Comparison of ENCODE assay signal across 8 mouse cellular contexts in genomic region chr4:128727721-128728430, GRCm38 (mm10). TPM values are rescaled to one million over a fixed set of nuclear protein-coding genes. Genes with fewer than 3 reads are reported as not detected.
DNase-seq lines count a peak whose midpoint lies in the region; ATAC-seq lines count a peak whose summit lies in the region.

No protein-coding gene starts in this region.

- ATAC-seq in CD4-positive, CD25-positive, alpha-beta regulatory T cell, adult 4 months = peak; percentile 22
- peak; percentile 74 for ATAC-seq in embryonic facial prominence, embryonic 14.5 days (ENCODE audit: low read depth)
- peak; percentile 74 for ATAC-seq in heart, embryonic 15.5 days (replicated peaks; ENCODE audit: insufficient number of reproducible peaks, insufficient read depth, low FRiP score, low read depth)
- ATAC-seq in stomach, embryonic 14.5 days (ENCODE audit: insufficient number of reproducible peaks, insufficient read depth, low FRiP score, low read depth) = peak; percentile 80

- H3K4me2 ChIP-seq in embryonic facial prominence, embryonic 14.5 days (ENCODE audit: low read depth, low read length) = peak overlapping the region; percentile 84
- peak overlapping the region; percentile 69 for H3K4me2 ChIP-seq in heart, embryonic 15.5 days
- H3K4me2 ChIP-seq in stomach, embryonic 14.5 days (replicated peaks; ENCODE audit: low read depth, low read length) = peak overlapping the region; percentile 96

- H3K79me2 ChIP-seq in macrophage (ENCODE audit: inconsistent target) = peaks cover 51% of the 10 kb centered on the region

- no peaks in the 10 kb centered on the region for H3K9me3 ChIP-seq in embryonic facial prominence, embryonic 14.5 days (ENCODE audit: control insufficient read depth, low read length)
- no peaks in the 10 kb centered on the region for H3K9me3 ChIP-seq in heart, embryonic 15.5 days (replicated peaks)
- H3K9me3 ChIP-seq in stomach, embryonic 14.5 days (ENCODE audit: control insufficient read depth, low read depth, low read length) = no peaks in the 10 kb centered on the region

- under 1% methylated on average over 32 of the region's 65 CpGs for WGBS in embryonic facial prominence, embryonic 14.5 days
- WGBS in heart, embryonic 15.5 days = under 1% methylated on average over 61 of the region's 65 CpGs
- WGBS in macrophage (ENCODE audit: missing documents) = 1% methylated on average over 57 of the region's 65 CpGs
- under 1% methylated on average over 45 of the region's 65 CpGs for WGBS in stomach, embryonic 14.5 days

- peaks cover 5% of the 10 kb centered on the region; the same call in 1 of the 2 replicates for H3K36me3 ChIP-seq in embryonic facial prominence, embryonic 14.5 days (ENCODE audit: control insufficient read depth, insufficient read depth, low read length)
- no peaks in the 10 kb centered on the region for H3K36me3 ChIP-seq in heart, embryonic 15.5 days
- H3K36me3 ChIP-seq in macrophage (ENCODE audit: inconsistent target) = 0 out of 2 replicates have a peak, but pooled peaks cover 8% of the 10 kb centered on the region
- peaks cover 8% of the 10 kb centered on the region; the same call in 1 of the 2 replicates for H3K36me3 ChIP-seq in stomach, embryonic 14.5 days (ENCODE audit: control insufficient read depth, insufficient read depth, low read length)

- peaks cover 27% of the 10 kb centered on the region for H3K4me1 ChIP-seq in embryonic facial prominence, embryonic 14.5 days (ENCODE audit: control insufficient read depth, insufficient read depth, low read length)
- H3K4me1 ChIP-seq in heart, embryonic 15.5 days (replicated peaks) = peaks cover 59% of the 10 kb centered on the region
- H3K4me1 ChIP-seq in stomach, embryonic 14.5 days (ENCODE audit: control insufficient read depth, insufficient read depth, low read length) = peaks cover 39% of the 10 kb centered on the region

- peak overlapping the region; percentile 95 for H3K27ac ChIP-seq in embryonic facial prominence, embryonic 14.5 days (replicated peaks; ENCODE audit: low read depth, low read length)
- peak overlapping the region; percentile 96 for H3K27ac ChIP-seq in heart, embryonic 15.5 days
- peak overlapping the region; percentile 92 for H3K27ac ChIP-seq in macrophage
- H3K27ac ChIP-seq in stomach, embryonic 14.5 days (ENCODE audit: low read length) = peak overlapping the region; percentile 86

- peak; percentile 85 for DNase-seq in adrenal gland, adult 2 months
- peak; percentile 32 for DNase-seq in embryonic facial prominence, embryonic 14.5 days (ENCODE audit: low spot score)
- peak; percentile 81 for DNase-seq in kidney, postnatal 14 days
- no peak for DNase-seq in left cerebral cortex, adult 11 months (ENCODE audit: low spot score)

- no peaks in the 10 kb centered on the region for H3K27me3 ChIP-seq in embryonic facial prominence, embryonic 14.5 days (replicated peaks; ENCODE audit: control insufficient read depth, insufficient read depth, low read length)
- no peaks in the 10 kb centered on the region for H3K27me3 ChIP-seq in heart, embryonic 15.5 days
- no peaks in the 10 kb centered on the region for H3K27me3 ChIP-seq in stomach, embryonic 14.5 days (ENCODE audit: control insufficient read depth, insufficient read depth, low read length)

- peak overlapping the region; percentile 89 for H3K9ac ChIP-seq in embryonic facial prominence, embryonic 14.5 days (ENCODE audit: low read depth, low read length)
- H3K9ac ChIP-seq in heart, embryonic 15.5 days = peak overlapping the region; percentile 100
- H3K9ac ChIP-seq in stomach, embryonic 14.5 days (replicated peaks; ENCODE audit: low read depth, low read length) = peak overlapping the region; percentile 98

- H3K4me3 ChIP-seq in embryonic facial prominence, embryonic 14.5 days (ENCODE audit: low read depth, low read length) = peak overlapping the region; percentile 68
- peak overlapping the region; percentile 91 for H3K4me3 ChIP-seq in heart, embryonic 15.5 days
- H3K4me3 ChIP-seq in macrophage (ENCODE audit: inconsistent target) = peak overlapping the region; percentile 76
- peak overlapping the region; percentile 85 for H3K4me3 ChIP-seq in stomach, embryonic 14.5 days (ENCODE audit: low read depth, low read length)

RNA-seq across cellular contexts. Expression of gene A3galt2, which starts 27.3 kb away (rescaled TPM):
- under 1 TPM; 0.18 to 0.22 TPM for polyA plus RNA-seq in CD4-positive, CD25-positive, alpha-beta regulatory T cell, adult 4 months (2017; shearing (Covaris generic))
- under 1 TPM; 0.20 to 0.21 TPM for total RNA-seq in adrenal gland, adult 2 months (2021)
- polyA plus RNA-seq in adrenal gland, adult 2 months (2012; rRNA removed) = 0.51 and 0.60 TPM in 2 replicates
- 0.13 TPM in 2 replicates for polyA plus RNA-seq in embryonic facial prominence, embryonic 14.5 days (2014; fragmentation: Nextera tagmentation; extraction: Ambion mirVana)
- 0.04 TPM in 1 of 2 replicates, not detected in the other for polyA plus RNA-seq in heart, embryonic 15.5 days (2015; fragmentation: Nextera tagmentation; extraction: Ambion mirVana)
- total RNA-seq in macrophage (2018; cell fraction: chromatin; rRNA removed) = 1 to 10 TPM in 8 of 26 experiments, under 1 TPM in 16, not detected in 2; 0.29 to 4.8 (median 0.82) TPM
- under 1 TPM in 7 of 26 experiments, not detected in 19; 0.03 to 0.08 (median 0.06) TPM for total RNA-seq in macrophage (2018; cell fraction: cytosol; rRNA removed)
- total RNA-seq in macrophage (2018; cell fraction: nucleus; rRNA removed) = 1 to 10 TPM in 10 of 26 experiments, under 1 TPM in 15, not detected in 1; 0.15 to 7.2 (median 0.74) TPM
- polyA plus RNA-seq in macrophage (2018) = not detected in 3 replicates
- 0.20 and 0.27 TPM in 2 replicates for polyA plus RNA-seq in stomach, embryonic 14.5 days (2014; fragmentation: Nextera tagmentation; extraction: Ambion mirVana)

Comparison
In these comparisons a context has a peak if more than half of its experiments do, and no peak if none do; other contexts are left out.
1. ATAC-seq: peak in every context shown above with its lines; median percentile 80 in stomach, embryonic 14.5 days; 74 in embryonic facial prominence, embryonic 14.5 days; 74 in heart, embryonic 15.5 days; 22 in CD4-positive, CD25-positive, alpha-beta regulatory T cell, adult 4 months.